Mouse (Mus musculus) C2C12 (cell line): ENCODE data around the gene Cit. TPM values are rescaled to one million over a fixed set of nuclear protein-coding genes. Genes with fewer than 3 reads are reported as not detected.

Experiments
- H3K27me3 ChIP-seq: one replicate; pipeline ENCODE4 v1.6.1; 2011; ENCODE audit not compliant: control insufficient read depth, insufficient read depth, insufficient read length
- H3K36me3 ChIP-seq: one replicate; pipeline ENCODE4 v1.6.1; 2011; ENCODE audit not compliant: control insufficient read depth, insufficient read depth
- H3K4me3 ChIP-seq: one replicate; pipeline ENCODE4 v1.5.1; 2011; ENCODE audit warnings: mild to moderate bottlenecking, control low read depth; ENCODE audit not compliant: poor library complexity, insufficient read depth, severe bottlenecking
- H3K79me2 ChIP-seq: one replicate; pipeline ENCODE4 v1.6.1; 2011; ENCODE audit not compliant: control insufficient read depth, insufficient read depth
- H3K79me3 ChIP-seq: one replicate; pipeline ENCODE4 v1.6.1; 2011; ENCODE audit warnings: low read depth, control low read depth
- H3ac ChIP-seq: one replicate; pipeline ENCODE3; 2011; ENCODE audit warnings: low read depth; ENCODE audit not compliant: control insufficient read depth, insufficient read length
- CEBPB ChIP-seq: IDR thresholded peaks from one replicate; pipeline ENCODE4 v1.6.1; 2011; ENCODE audit warnings: low read depth, mild to moderate bottlenecking, control low read depth, moderate library complexity
- CTCF ChIP-seq: IDR thresholded peaks from one replicate; pipeline ENCODE4 v1.5.1; 2011; ENCODE audit not compliant: control insufficient read depth, insufficient read depth, insufficient read length
- FOSL1 ChIP-seq: IDR thresholded peaks from one replicate; pipeline ENCODE4 v1.8.0; 2011; ENCODE audit warnings: mild to moderate bottlenecking, low read length; ENCODE audit not compliant: poor library complexity, insufficient read depth, severe bottlenecking
- MAX ChIP-seq: IDR thresholded peaks from one replicate; pipeline ENCODE4 v1.6.1; 2011; ENCODE audit warnings: mild to moderate bottlenecking, control low read depth
- MYOD1 ChIP-seq: IDR thresholded peaks from one replicate; pipeline ENCODE4 v1.6.1; 2011; ENCODE audit warnings: low read depth; ENCODE audit not compliant: control insufficient read depth, insufficient read length
- MYOG ChIP-seq: IDR thresholded peaks from one replicate; pipeline ENCODE4 v1.6.1; 2011; ENCODE audit not compliant: control insufficient read depth, insufficient read length; ENCODE audit errors: extremely low read depth
- USF1 ChIP-seq: IDR thresholded peaks from one replicate; pipeline ENCODE4 v1.6.1; 2011; ENCODE audit warnings: low read depth, mild to moderate bottlenecking, control low read depth, moderate library complexity
- polyA plus RNA-seq: library from polyadenylated mRNA; unstranded; fragments of >200 nt; fragmentation: generic; extraction: Trizol; gene quantifications from one replicate; pipeline ENCODE4 v1.2.1, GENCODE M21; 2012; ENCODE audit warnings: missing spikeins

The Cit gene
- polyA plus RNA-seq, 1 experiment: 19.9 TPM

- Histone ChIP-seq H3K27me3 (no peaks in the 10 kb centered on the region), H3K4me3 (no peak overlapping the region), H3ac (no peak overlapping the region), H3K79me3 (no peaks in the 10 kb centered on the region), H3K36me3 (peaks cover 37% of the 10 kb centered on the region), H3K79me2 (no peaks in the 10 kb centered on the region)
- TF ChIP-seq FOSL1: no peak
- TF ChIP-seq CTCF: no peak
- no peak for TF ChIP-seq CEBPB
- no peak for TF ChIP-seq MAX
These were observed 113.3 kb downstream of the Cit start for GRCm38 (mm10) chr5:115958344-115958743.

- H3K4me3 ChIP-seq: no peak overlapping the region
- H3K79me2 ChIP-seq: no peaks in the 10 kb centered on the region
- no peaks in the 10 kb centered on the region for H3K79me3 ChIP-seq
- H3K27me3 ChIP-seq: no peaks in the 10 kb centered on the region
- H3ac ChIP-seq: no peak overlapping the region
- peaks cover 33% of the 10 kb centered on the region for H3K36me3 ChIP-seq
- TF ChIP-seq MAX (no peak), FOSL1 (no peak), CEBPB (no peak), MYOG (no peak), MYOD1 (no peak), CTCF (no peak), USF1 (no peak)
These were observed 113.7 kb downstream of the Cit start for GRCm38 (mm10) chr5:115958814-115959213.

DNA sequence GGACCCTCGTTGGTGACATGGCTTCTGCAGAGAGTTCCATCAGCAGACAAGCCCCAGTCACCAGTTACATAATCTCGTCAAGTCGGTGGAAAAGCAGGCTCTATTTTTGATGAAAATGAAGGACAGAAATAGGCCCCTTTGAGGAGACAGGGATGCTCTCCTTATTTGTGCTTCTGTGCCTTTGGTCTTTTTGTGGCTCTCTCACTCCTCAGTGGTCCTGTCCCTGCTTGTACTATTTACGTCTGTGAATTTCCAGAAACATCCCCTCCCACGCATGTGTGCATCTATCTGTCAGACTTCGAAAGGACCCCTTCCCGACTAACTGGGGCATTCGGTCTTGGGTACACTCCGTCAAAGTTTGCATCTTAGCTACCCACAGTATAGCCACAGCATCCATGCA, 116.7 kb downstream of the Cit start:
- no peak for TF ChIP-seq USF1
- TF ChIP-seq MYOD1: no peak
- TF ChIP-seq MYOG: no peak
- TF ChIP-seq MAX: no peak
- no peak for TF ChIP-seq CTCF
- TF ChIP-seq FOSL1: no peak
- TF ChIP-seq CEBPB: no peak
- H3K27me3 ChIP-seq: no peaks in the 10 kb centered on the region
- no peaks in the 10 kb centered on the region for H3K79me3 ChIP-seq
- H3K4me3 ChIP-seq: no peak overlapping the region
- H3K79me2 ChIP-seq: no peaks in the 10 kb centered on the region
- no peak overlapping the region for H3ac ChIP-seq
- H3K36me3 ChIP-seq: peaks cover 5% of the 10 kb centered on the region

GRCm38 (mm10) chr5:115971236-115971635, 126.2 kb downstream of the Cit start:
- TF ChIP-seq CEBPB: no peak
- no peak for TF ChIP-seq FOSL1
- TF ChIP-seq USF1: no peak
- TF ChIP-seq MAX: no peak
- TF ChIP-seq MYOD1: no peak
- no peak for TF ChIP-seq MYOG
- no peak for TF ChIP-seq CTCF
- Histone ChIP-seq H3K79me3 (no peaks in the 10 kb centered on the region), H3K27me3 (no peaks in the 10 kb centered on the region), H3K4me3 (no peak overlapping the region), H3K36me3 (peaks cover 51% of the 10 kb centered on the region), H3ac (no peak overlapping the region), H3K79me2 (no peaks in the 10 kb centered on the region)

GRCm38 (mm10) chr5:115975672-115976071, 130.6 kb downstream of the Cit start:
- Histone ChIP-seq H3K27me3 (no peaks in the 10 kb centered on the region), H3K79me2 (no peaks in the 10 kb centered on the region), H3K36me3 (peaks cover 41% of the 10 kb centered on the region), H3ac (no peak overlapping the region), H3K79me3 (no peaks in the 10 kb centered on the region), H3K4me3 (no peak overlapping the region)
- no peak for TF ChIP-seq MYOG
- no peak for TF ChIP-seq FOSL1
- TF ChIP-seq CTCF: no peak
- TF ChIP-seq MAX: no peak
- TF ChIP-seq CEBPB: no peak
- no peak for TF ChIP-seq MYOD1
- no peak for TF ChIP-seq USF1

GRCm38 (mm10) chr5:115976446-115976845, 131.4 kb downstream of the Cit start:
- TF ChIP-seq CTCF: no peak
- no peak for TF ChIP-seq USF1
- no peak for TF ChIP-seq MYOD1
- Histone ChIP-seq H3K27me3 (no peaks in the 10 kb centered on the region), H3K4me3 (no peak overlapping the region), H3K36me3 (peaks cover 37% of the 10 kb centered on the region), H3ac (no peak overlapping the region), H3K79me3 (no peaks in the 10 kb centered on the region), H3K79me2 (no peaks in the 10 kb centered on the region)
